Mouse (Mus musculus): Measurements from ENCODE around the gene Iqcf3.
A peak's percentile ranks its signal among the peaks of the same experiment; 100 is the strongest.
"Not testable (repeated sequence)": the region's sequence is repeated elsewhere in the genome, so short reads cannot be mapped to it uniquely, and the experiment has no call there.

The Iqcf3 gene

DNA sequence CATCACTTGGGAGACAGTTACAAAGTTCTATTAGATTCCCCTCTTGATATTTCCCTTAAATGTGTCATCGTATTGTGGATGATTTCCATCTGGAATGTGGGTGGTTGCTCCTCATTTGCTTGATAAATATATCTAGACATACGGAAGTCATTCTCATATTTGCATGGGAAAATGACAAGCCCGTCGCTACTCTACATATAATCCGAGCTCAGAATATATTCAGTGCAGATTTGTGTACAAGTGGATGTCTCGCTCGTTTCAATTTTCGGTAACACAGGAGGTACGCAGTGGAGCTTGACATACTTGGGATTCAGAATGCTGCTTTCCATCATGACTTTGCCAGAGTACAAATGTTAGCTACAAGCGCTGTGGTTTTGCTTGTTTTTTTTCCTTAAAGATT lies 52.1 kb downstream of the Iqcf3 start:
- DNase-seq (ENCODE audit: low spot score in 2 of 2): peak; percentile 8 to 24

DNA sequence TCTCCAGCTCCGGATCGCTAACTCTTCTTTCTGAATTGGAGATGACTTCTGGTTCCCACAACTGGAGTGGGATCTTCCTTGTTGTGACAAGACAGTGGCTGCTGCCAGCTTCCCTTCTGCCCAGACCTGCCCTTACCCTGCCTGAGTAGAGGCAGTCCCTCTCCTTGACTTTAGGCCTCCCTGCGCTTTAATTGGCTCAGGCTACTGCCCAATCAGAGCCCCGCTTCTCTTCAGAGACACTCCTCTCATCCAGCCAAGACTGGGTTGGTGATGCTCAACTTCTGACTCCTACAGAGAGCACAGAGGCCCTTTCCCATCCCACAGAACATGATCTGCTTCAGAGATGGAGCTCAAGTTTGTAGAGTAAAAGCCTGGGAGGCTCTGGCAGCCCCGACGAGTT lies 57.2 kb downstream of the Iqcf3 start:
- DNase-seq (ENCODE audit: low spot score in 2 of 2): no peak

DNA sequence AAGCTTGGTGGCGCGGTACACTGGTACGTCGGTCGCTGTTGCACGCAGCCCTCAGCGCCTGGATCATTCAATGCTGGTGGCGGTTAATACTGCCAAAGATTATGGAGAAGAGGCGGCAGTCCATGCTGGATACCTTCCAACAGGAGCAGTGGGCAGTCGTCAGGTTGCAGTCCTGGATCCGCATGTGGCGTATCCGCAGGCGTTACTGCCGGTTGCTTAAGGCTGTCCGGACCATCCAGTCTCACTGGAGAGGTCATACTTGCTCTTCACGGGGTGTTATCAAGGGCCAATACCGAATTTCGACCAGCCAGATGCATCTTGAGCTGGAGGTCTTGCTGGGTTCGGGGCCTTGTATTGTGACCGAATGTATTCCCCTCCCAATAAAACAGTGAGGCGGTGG lies 59.6 kb downstream of the Iqcf3 start:
- DNase-seq (ENCODE audit: low spot score in 2 of 2): no peak

DNA sequence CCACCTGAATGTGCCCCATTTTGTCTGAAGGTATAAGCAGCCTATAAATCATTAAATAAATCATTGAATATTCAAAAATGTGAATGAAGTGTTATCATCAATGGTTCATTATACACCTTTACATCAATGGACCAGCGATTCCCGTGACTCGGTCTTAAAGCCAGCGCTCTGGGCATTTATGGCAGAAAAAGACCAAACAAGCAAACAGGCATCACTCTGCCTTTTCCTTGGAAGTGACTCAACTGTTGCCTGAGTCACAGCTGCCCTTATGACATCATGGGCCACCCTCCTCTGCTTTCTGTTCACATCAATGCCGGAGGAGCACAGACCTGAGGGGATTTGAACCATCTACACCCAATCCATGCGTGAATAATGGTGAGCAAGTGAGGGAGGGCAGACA lies 61.8 kb downstream of the Iqcf3 start, which contains the start of gene Iqcf1:
Iqcf1 (plus strand) TSS at position 301 of the 400 bp plus-strand sequence.
- no peak for DNase-seq (ENCODE audit: low spot score in 2 of 2)

DNA sequence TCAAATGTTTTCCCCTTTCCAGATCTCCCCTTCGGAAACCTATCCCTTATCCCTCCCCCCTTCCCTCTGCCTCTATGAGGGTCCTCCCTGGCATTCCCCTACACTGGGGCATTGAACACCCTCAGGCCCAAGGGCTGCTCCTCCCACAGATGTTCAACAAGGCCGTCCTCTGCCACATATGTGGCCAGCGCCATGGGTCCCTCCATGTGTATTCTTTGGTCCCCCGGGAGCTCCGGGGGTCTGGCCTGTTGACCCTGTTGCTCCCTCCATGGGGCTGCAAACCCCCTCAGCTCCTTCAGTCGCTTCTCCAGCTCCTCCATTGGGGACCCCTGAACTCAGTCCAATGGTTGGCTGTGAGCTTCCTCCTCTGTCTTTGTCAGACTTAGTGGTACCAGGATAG lies 73.8 kb downstream of the Iqcf3 start:
- not testable (repeated sequence) for DNase-seq (ENCODE audit: low spot score in 2 of 2)

DNA sequence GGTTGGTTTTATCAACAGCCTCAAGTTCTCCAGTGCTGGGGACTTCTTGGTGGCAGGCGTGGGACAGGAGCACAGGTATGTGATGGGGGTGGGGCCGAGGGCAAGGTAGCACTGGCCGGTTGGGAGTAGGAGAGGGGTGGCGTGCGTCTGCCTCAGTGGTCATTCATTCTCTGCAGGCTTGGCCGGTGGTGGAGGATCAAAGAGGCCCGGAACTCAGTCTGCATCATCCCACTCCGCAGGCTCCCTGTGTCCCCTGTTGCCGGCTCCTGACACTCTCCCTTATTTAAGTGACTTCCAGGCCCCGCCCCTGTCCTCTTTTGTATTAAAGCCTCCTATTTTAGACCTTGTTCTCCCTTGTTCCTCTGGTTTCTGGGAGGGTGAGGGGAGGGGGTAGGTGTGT lies 76.4 kb downstream of the Iqcf3 start:
- no peak for DNase-seq (ENCODE audit: low spot score in 2 of 2)

DNA sequence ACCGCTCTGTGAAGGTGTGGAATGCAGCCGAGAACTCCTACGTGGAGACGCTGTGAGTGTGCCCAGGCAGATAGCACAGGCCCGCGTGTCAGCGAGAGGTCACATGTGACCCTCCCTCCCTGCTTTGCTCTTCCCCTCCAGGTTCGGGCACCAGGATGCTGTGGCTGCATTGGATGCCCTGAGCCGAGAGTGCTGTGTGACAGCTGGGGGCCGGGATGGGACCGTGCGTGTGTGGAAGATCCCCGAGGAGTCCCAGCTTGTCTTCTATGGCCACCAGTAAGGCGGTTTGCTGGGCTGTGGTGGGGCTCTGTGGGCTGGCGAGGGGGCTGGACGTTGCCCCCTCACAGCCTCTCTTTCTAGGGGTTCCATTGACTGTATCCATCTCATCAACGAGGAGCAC lies 77.8 kb downstream of the Iqcf3 start:
- no peak for DNase-seq (ENCODE audit: low spot score in 2 of 2)

DNA sequence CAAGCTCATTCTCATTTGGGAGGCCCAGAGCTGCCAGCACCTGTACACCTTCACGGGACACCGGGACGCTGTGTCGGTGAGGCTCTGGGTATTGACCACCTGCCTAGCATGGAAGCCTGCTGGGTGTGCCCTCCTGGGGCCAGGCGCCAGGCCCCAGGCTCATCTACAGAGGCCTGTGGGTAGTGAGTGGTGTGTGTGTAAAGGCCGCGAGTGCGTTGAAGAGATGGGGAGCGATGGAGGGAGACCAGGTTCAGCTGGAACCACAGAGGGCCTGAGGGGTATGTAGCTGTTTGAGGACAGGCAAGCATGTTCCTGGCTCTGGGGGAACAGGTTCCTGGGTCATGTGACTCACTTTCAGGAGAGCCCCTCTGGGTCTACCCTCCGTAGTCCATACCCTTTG lies 78.3 kb downstream of the Iqcf3 start:
- no peak for DNase-seq (ENCODE audit: low spot score in 2 of 2)

DNA sequence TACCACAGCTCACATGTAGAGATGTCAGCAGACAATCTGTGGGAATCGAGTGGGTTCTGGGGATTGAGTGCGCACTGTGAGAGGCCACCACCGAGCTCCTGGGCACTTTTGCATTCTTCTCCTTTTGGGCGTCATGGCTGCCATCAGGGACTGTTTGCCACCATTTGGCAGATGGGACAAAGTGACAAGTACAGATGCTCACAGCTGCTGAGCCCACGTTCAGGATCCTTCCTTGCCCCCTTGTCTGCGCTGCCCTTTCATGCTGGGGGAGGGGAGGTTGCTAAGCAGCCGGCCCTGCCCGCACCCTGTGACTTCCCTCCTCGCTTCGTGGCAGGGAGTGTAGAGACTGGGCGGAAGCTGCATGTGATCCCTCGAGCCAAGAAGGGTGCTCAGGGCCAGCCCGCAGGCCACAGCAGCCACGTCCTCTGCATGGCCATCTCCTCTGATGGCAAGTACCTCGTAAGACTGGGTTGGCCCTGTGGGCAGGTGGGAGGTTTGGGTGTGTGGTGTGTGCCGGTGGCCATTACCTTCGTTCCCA lies 78.8 kb downstream of the Iqcf3 start:
- DNase-seq (ENCODE audit: low spot score in 2 of 2): no peak

DNA sequence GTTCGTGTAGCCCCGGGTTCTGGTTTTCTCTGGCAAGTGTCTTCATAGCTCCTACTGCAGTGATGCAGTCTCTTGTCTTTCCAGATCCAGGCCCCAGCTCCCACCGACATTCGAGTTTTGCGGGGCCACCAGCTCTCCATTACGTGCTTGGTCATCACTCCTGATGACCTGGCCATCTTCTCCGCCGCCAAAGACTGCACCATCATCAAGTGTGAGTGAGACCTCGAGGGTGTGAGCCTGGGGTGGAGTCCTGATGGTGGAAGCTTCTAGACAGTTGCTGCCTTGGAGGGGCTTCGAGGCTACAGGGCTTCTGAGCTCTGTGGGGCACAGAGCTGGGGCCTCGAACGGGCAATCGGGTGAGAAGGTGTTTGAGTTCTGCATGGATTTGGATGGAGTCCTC lies 79.8 kb downstream of the Iqcf3 start:
- DNase-seq (ENCODE audit: low spot score in 2 of 2): no peak

DNA sequence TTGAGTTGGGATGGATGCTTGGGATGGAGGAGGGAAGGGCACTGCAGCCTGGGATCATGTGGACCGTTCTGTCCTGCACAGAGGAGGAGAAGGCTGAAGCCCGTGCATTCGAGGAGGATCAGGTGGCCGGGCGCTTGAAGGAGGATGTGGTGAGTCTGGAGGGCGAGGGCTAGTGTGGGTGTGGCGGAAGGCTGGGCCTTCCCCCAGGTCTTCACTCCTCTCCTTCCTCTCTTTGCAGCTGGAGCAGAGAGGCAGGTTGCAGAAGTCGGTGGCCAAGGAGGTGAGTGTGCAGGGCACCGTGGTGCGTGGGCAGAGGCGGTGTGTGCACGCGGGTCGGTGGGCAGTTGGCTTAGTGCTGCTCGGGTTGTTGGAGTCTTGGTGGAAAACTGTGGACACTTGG lies 80.4 kb downstream of the Iqcf3 start:
- DNase-seq (ENCODE audit: low spot score in 2 of 2): no peak

DNA sequence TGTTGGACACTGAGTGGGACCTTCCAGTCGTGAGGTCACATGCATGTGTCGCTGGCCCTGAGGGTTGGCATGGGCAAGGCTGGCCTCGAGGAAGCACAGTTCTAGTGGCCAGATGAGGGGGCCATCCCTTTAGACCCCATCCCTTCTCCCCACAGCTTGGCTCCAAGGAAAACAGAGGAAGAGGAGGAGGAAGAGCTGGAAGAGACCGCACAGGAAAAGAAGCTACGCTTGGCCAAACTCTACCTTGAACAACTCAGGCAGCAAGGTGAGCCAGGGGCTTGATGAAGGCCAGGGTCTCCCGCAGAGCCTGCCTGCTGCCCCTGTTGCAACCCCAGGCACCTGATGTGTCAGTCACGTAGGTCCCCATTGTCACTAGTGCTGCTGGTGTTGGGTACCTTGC lies 80.9 kb downstream of the Iqcf3 start:
- DNase-seq (ENCODE audit: low spot score in 2 of 2): no peak

DNA sequence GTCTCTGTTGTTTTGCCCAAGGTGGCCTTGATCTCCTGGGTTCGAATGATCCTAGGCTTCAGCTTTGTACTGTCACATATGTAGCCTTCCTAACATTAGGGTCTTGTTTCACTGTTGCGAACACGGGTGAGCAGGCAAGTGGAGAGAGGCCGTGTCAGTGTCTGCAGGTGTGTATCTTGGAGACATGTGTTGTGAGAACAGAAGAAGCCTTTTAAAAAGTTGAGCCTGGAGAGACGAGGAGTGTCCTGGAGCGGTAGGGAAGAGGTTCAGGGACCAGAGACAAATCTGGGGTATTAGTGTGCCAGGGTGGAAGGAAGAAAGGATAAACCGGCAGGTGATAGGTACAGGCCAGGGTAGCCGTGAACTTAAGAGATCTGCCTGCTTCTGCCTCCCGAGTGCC lies 83.3 kb downstream of the Iqcf3 start:
- DNase-seq (ENCODE audit: low spot score in 2 of 2): no peak

DNA sequence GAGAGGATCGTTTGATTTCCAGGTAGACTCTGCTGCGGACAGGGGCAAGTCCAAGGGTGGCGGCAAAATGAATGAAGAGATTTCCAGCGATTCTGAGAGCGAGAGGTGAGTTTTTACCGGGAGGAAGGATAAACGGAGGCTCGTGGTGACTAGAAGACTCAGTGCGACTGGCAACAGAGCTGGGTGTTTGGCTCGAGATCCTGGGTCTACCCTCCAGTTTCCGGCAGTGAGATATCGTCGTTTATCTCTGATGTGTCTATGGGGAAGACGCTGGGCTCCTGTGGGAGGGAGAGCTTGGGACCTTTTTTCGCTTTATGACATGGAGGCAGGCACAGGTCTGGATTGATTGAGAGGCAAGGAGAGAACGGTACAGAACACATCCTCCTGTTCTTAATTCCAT lies 83.8 kb downstream of the Iqcf3 start:
- DNase-seq (ENCODE audit: low spot score in 2 of 2): peak in 1 of 2 experiments; percentile 0

DNA sequence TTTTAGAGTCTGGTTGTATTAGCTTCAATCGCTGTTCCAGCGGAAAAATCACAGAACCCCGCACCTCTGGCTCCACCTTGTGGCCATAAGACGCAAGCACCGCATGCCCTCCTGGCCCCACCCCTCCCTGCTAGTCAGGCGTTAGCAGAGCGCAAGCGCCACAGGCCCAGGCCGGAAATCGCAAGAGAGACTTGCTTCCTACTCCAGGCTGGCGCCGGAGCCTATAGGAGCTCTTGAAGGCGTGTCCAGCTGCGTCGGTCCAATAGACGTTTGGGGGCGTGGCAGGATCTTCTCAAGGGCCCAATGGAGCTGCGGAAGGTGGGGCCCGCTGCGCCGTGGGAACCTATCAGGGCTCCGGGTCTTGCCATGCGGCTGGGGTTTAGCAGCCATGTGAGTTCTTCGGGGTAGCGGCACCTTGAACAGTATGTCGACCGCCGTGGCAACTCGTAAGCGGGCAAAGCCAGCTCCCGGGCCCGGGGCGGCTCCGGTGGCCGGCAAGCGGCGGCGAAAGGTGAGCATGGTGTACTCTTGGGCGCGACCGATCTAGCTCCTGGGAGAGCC lies 84.4 kb downstream of the Iqcf3 start, which contains the start of gene Parp3:
Parp3 (minus strand) TSS at position 26 of the 561 bp plus-strand sequence.
- peak; percentile 100 for DNase-seq (ENCODE audit: low spot score in 2 of 2)

DNA sequence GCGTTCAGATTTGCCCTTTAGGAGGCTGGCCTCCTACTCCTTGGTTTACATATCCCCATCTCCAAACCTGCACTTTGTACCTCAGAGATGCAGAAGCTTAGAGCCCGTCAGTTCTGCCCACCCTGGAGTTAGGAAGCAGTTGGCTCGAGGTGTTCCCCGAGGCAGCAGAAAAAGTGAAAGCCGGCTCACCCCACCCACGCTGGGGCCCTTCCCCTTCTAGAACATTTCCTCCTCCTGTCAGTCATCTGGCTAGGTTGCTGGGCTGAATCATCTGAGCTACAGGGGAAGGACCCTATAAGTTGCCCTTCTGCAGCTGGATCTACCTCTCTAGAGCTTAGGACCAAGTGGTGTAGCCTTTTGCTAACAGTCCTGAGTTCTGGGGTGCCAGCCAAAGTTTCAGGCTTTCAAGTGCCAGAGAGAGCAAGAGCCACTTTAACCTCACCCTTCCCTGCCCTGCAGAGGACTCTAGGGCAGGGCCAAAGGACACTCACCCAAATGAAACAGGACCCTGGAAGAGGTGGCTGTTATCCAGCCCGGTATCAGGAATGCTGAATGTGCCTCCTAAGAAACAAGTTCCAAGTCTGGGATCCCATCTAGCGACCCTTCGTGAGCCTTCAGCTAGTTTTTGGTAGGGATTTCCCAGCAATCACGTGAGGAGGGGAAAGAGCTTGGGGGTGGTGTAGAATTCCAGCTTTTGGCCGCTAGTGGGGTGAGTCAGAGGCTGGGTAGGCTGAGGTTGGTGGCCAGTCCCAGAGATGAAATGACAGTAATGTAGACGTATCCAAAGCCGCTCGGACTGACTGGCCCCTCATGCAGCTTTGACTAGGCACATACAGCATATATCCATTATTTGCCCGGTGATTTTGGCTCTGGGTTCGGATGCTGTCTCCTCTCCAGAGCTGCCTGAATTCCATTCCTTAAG lies 85.2 kb downstream of the Iqcf3 start:
- peak in 1 of 2 experiments; percentile 25 for DNase-seq (ENCODE audit: low spot score in 2 of 2)

DNA sequence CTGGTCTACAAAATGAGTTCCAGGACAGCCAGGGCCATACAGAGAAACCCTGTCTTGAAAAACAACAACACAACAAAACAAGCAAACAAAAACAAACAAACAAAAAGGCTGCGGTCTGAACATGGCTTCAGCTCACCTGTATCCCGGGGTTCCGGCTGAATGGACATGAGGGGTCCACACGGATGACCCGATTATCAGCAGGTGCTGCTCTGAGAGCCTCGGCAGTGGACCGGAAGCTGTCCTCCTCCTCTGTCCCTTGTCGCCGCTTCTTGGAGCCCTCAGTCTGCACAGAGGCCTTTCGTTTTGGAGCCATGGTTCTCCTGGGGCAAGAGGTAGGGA lies 85.8 kb downstream of the Iqcf3 start, which contains the start of gene Rrp9:
Rrp9 (plus strand) TSS at position 301 of the 339 bp plus-strand sequence.
- DNase-seq (ENCODE audit: low spot score in 2 of 2): peak in 1 of 2 experiments; percentile 3

DNA sequence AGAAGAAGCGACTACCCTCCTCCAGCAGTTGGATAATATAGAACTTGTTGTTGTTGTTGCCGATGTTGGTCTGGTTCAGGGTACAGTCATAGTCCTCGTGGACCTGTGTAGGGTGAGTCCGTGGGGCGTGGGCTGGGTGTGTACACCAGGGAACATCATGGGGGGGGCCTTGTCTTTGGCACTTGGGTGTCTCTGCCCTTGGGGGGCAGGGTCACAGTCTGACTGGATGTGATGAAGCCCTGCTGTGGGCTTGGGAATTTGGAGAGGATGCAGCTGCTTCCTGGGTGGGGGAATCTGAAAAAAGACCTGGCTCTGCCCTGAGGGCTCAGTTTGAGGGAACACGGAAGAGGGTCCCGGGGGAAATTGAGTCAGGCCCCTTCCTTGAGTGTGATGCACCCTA lies 86.4 kb downstream of the Iqcf3 start:
- peak in 1 of 2 experiments; percentile 1 for DNase-seq (ENCODE audit: low spot score in 2 of 2)

DNA sequence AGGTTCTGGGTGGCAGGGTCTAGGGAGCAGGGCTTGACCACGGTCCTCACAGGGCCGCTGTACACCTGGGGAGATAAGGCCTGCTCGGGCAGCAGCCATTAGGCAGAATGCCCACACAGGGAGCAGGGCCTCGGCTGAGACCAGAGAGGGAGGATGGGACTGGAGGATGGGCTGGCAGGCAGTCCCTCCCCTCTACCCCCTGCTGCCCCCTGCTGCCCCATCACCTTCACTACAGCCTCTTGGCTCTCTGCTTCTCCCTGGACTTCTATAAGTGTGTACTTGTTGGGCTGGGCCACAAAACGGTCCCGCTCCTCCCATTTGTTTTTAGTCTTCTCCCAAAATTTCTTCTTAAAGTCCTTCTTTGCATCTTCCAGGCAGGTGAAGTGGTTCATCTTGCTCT lies 87.0 kb downstream of the Iqcf3 start:
- DNase-seq (ENCODE audit: low spot score in 2 of 2): peak in 1 of 2 experiments; percentile 58

DNA sequence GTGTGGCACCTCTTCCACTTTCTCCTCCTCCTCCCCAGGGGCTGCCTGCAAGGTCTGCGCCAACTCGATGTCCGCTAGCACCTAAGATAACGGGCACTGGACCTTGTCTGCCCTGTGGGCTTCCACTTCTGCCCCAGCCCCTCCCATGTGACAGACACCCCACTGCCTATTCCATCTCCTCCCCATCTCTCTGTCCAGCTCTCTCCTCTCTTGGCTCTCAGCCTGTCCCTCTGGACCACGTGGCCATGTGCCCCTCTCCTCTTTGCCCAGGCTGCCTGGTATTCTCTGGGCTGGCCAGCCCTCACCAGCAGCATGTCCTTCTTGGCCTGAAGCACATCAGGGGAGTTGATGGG lies 87.7 kb downstream of the Iqcf3 start:
- peak in 1 of 2 experiments; percentile 1 for DNase-seq (ENCODE audit: low spot score in 2 of 2)

DNA sequence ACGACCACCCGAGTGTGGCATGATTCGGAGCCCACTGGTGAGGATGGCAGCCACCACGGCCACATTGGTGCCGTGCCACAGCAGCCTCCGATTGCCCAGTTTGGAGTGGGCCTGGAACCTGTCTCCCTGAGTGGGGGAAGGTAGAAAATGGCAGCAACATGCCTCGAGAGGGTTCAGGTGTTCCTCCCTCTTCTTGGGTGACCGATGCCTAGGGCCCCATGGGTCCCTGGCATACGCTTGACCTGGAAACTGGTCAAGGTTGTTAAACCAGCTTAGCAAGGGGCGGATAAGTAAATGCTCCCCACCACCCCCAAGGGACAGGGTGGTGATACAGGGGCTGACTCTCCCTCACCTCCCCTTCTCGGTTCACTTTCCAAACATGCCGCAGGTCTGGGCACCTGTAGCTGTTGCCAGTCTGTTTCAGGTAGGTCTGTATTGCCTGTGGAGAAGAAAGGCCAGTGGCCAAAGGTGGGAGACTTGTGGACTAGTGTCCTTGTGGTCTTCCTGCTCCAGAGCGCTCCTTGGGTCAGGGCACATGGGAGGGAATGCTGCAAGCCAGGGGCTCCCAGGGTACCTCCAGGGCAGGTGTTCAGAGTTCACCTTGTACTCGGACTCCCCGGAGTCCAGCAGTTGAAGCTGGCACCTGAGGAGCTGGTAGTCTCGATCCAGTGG lies 88.2 kb downstream of the Iqcf3 start:
- peak in 1 of 2 experiments; percentile 0 for DNase-seq (ENCODE audit: low spot score in 2 of 2)

DNA sequence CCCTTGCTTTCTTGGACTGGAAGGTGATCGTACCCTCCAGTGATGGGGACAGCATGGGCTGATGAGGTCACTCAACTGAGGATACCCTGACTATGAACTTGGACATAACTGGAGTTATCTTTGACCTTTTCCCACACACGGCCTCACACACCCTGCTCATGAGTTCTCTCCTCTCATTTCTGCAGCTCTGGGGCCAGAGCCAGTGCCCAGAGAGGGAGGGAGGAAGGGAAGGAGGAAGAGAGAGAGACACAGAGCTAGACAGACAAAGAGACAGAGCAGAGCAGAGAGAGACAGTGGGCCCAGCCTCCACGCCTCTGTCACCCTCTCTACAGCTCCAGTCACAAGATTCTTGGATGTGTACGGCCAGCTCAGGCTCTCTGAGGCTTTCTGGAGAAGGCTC lies 89.1 kb downstream of the Iqcf3 start:
- no peak for DNase-seq (ENCODE audit: low spot score in 2 of 2)

Data from frontal cortex, postnatal 36 days (tissue).